Mouse (Mus musculus) lung, adult 2 months (tissue): ENCODE results near the gene Pcca. TPM values are rescaled to one million over a fixed set of nuclear protein-coding genes. Genes with fewer than 3 reads are reported as not detected.

Experiments used
- DNase-seq: peaks from one replicate; pipeline ENCODE4 v3.0.0; 2022
- H3K4me1 ChIP-seq: fragments of 200-500 bp; 2 replicates; pipeline ENCODE4 v1.6.1; 2011; ENCODE audit warnings: low read length; ENCODE audit not compliant: control insufficient read depth, insufficient read depth
- H3K4me3 ChIP-seq: fragments of 200-500 bp; replicated peaks from 2 replicates; pipeline ENCODE3; 2011; ENCODE audit warnings: low read depth, mild to moderate bottlenecking, control low read depth, low read length; ENCODE audit errors: extremely low read depth
- CTCF ChIP-seq: fragments of 200-500 bp; IDR thresholded peaks from 2 replicates; pipeline ENCODE4 v1.5.1; 2011; ENCODE audit warnings: mild to moderate bottlenecking, low read length, control low read depth; ENCODE audit not compliant: insufficient read depth
- POLR2A ChIP-seq: fragments of 200-500 bp; IDR thresholded peaks from 2 replicates; pipeline ENCODE4 v1.6.1; 2011; ENCODE audit warnings: low read depth, mild to moderate bottlenecking, control low read depth, low read length, borderline replicate concordance; ENCODE audit errors: extremely low read depth
- WGBS: fragments of 180-500 bp; shearing (Covaris S2); methylation state at CpG from one replicate; pipeline ENCODE4 v1.1.7; 2018; 5-methylcytosine and 5-hydroxymethylcytosine counted together
- polyA plus RNA-seq: library from polyadenylated mRNA; depleted of rRNA; stranded (reverse); fragments of >200 nt; gene quantifications from 2 replicates; pipeline ENCODE4 v1.2.3, GENCODE M21; 2012

The Pcca gene
- polyA plus RNA-seq, 1 experiment, result 18.7 TPM

GRCm38 (mm10) chr14:122633416-122633815 is 99.3 kb downstream of the Pcca start:
- H3K4me3 ChIP-seq, result no peak overlapping the region
- no peak for DNase-seq
- H3K4me1 ChIP-seq, result no peaks in the 10 kb centered on the region
- 96% methylated on average over 2 of the region's 2 CpGs for WGBS
- TF ChIP-seq CTCF (no peak), POLR2A (no peak)

- no peak for DNase-seq
- no peaks in the 10 kb centered on the region for H3K4me1 ChIP-seq
- no peak overlapping the region for H3K4me3 ChIP-seq
- 50% methylated on average over 6 of the region's 6 CpGs for WGBS
- TF ChIP-seq CTCF (no peak), POLR2A (no peak)
These were observed 102.5 kb downstream of the Pcca start for GRCm38 (mm10) chr14:122636601-122637000.

- WGBS, result 70% methylated on average over 5 of the region's 5 CpGs
- H3K4me3 ChIP-seq, result no peak overlapping the region
- TF ChIP-seq CTCF, result no peak
- TF ChIP-seq POLR2A, result no peak
These were observed 103.9 kb downstream of the Pcca start for GRCm38 (mm10) chr14:122637798-122638555.

GRCm38 (mm10) chr14:122639168-122639720 is 105.1 kb downstream of the Pcca start:
- no peak for DNase-seq
- H3K4me3 ChIP-seq, result no peak overlapping the region
- H3K4me1 ChIP-seq, result no peaks in the 10 kb centered on the region
- no peak for TF ChIP-seq POLR2A
- TF ChIP-seq CTCF, result no peak
- 83% methylated on average over 2 of the region's 2 CpGs for WGBS

More at GRCm38 (mm10) chr14:122637798-122638555, 103.9 kb downstream of the Pcca start:
- H3K4me1 ChIP-seq, result no peaks in the 10 kb centered on the region
- DNase-seq, result no peak

GRCm38 (mm10) chr14:122642432-122642831 is 108.3 kb downstream of the Pcca start:
- no peaks in the 10 kb centered on the region for H3K4me1 ChIP-seq
- 80% methylated on average over 1 of the region's 1 CpGs for WGBS

GRCm38 (mm10) chr14:122648214-122648613 is 114.1 kb downstream of the Pcca start:
- 57% methylated on average over 1 of the region's 1 CpGs for WGBS
- Histone ChIP-seq H3K4me1 (no peaks in the 10 kb centered on the region), H3K4me3 (no peak overlapping the region)
- no peak for DNase-seq
- TF ChIP-seq CTCF, result no peak
- no peak for TF ChIP-seq POLR2A

More at GRCm38 (mm10) chr14:122642432-122642831, 108.3 kb downstream of the Pcca start:
- TF ChIP-seq CTCF, result no peak
- TF ChIP-seq POLR2A, result no peak
- no peak overlapping the region for H3K4me3 ChIP-seq
- DNase-seq, result no peak

GRCm38 (mm10) chr14:122649336-122649950 is 115.3 kb downstream of the Pcca start:
- no peak overlapping the region for H3K4me3 ChIP-seq
- no peaks in the 10 kb centered on the region for H3K4me1 ChIP-seq
- WGBS, result 72% methylated on average over 3 of the region's 3 CpGs
- no peak for DNase-seq
- TF ChIP-seq POLR2A (no peak), CTCF (no peak)

GRCm38 (mm10) chr14:122651681-122652080 is 117.6 kb downstream of the Pcca start:
- Histone ChIP-seq H3K4me1 (no peaks in the 10 kb centered on the region), H3K4me3 (no peak overlapping the region)
- TF ChIP-seq POLR2A (no peak), CTCF (no peak)
- DNase-seq, result no peak
- 84% methylated on average over 2 of the region's 2 CpGs for WGBS

GRCm38 (mm10) chr14:122675661-122676060 is 141.5 kb downstream of the Pcca start:
- DNase-seq, result no peak
- WGBS, result 83% methylated on average over 3 of the region's 3 CpGs
- Histone ChIP-seq H3K4me3 (no peak overlapping the region), H3K4me1 (no peaks in the 10 kb centered on the region)
- TF ChIP-seq POLR2A (no peak), CTCF (no peak)

- H3K4me3 ChIP-seq, result no peak overlapping the region
- H3K4me1 ChIP-seq, result no peaks in the 10 kb centered on the region
- TF ChIP-seq CTCF (no peak), POLR2A (no peak)
- no peak for DNase-seq
- WGBS, result 68% methylated on average over 1 of the region's 1 CpGs
These were observed 149.5 kb downstream of the Pcca start for GRCm38 (mm10) chr14:122683645-122684044.
